Mouse (Mus musculus) bone marrow, adult 2 months (tissue): Measurements from ENCODE around the gene Tnfrsf1a.

Experiments used
- CTCF ChIP-seq: fragments of 200-500 bp; IDR thresholded peaks from 2 replicates; pipeline ENCODE4 v1.5.1; 2011; ENCODE audit warnings: low read length, control low read depth; ENCODE audit not compliant: control insufficient read depth, insufficient read depth
- POLR2A ChIP-seq: fragments of 200-500 bp; IDR thresholded peaks from 2 replicates; pipeline ENCODE4 v1.6.1; 2011; ENCODE audit warnings: low read depth, mild to moderate bottlenecking, control low read depth, low read length, borderline replicate concordance; ENCODE audit not compliant: control insufficient read depth

DNA sequence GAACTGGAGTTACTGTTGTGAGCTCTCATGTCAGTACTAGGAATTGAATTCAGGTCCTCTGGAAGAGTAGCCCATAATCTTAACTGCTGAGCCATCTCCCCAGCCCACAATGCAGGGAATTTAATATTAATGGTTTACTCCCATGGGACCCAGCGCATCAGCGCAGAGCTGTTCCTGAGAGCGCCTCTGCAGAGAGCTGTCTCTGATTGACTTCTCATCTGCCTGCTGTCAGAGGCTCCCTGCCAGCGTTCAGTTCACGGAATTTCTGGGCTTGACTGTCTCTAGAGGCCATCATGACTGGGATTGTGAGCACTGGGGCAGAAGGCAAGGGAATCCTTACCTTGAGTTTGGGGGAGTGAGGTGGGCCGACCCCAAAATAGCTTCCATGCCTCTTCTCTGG is 27.9 kb downstream of the Tnfrsf1a start:
- TF ChIP-seq POLR2A (no peak), CTCF (no peak)
